Mouse (Mus musculus) liver, postnatal 0 days (tissue): ENCODE data around the gene Med28.

Experiments used
- CTCF ChIP-seq: sonication (generic); IDR thresholded peaks from 2 replicates; pipeline ENCODE4 v1.5.1; 2016; ENCODE audit warnings: antibody characterized with exemption, low read depth
- EP300 ChIP-seq: IDR thresholded peaks from 2 replicates; pipeline ENCODE4 v1.6.1; 2016; ENCODE audit warnings: antibody characterized with exemption, low read depth, mild to moderate bottlenecking

- TF ChIP-seq EP300 (no peak), CTCF (no peak)
These were observed 7.1 kb upstream of the Med28 start for GRCm38 (mm10) chr5:45512908-45513307.
